Mouse (Mus musculus) lung, embryonic 14.5 days (tissue): ENCODE results near the gene Nfatc2ip. TPM values are rescaled to one million over a fixed set of nuclear protein-coding genes. Genes with fewer than 3 reads are reported as not detected.
A peak's percentile ranks its signal among the peaks of the same experiment; 100 is the strongest.

ENCODE experiments used
- ATAC-seq: fragments of 200-750 bp; cut with Nextera tagmentation; 2 replicates; pipeline ENCODE4 v1.8.0; 2017; ENCODE audit warnings: mild to moderate bottlenecking, moderate TSS enrichment, moderate library complexity; ENCODE audit not compliant: insufficient read depth
- DNase-seq: peaks from one replicate; pipeline ENCODE4 v3.0.0-alpha.2; 2015
- H3K27ac ChIP-seq: fragments of 300-500 bp; sonication (generic); 2 replicates; pipeline ENCODE4 v1.5.1; 2014; ENCODE audit warnings: low read depth, mild to moderate bottlenecking, moderate library complexity
- H3K27me3 ChIP-seq: fragments of 300-500 bp; sonication (generic); 2 replicates; pipeline ENCODE4 v1.6.1; 2014; ENCODE audit warnings: low read length, control low read depth; ENCODE audit not compliant: insufficient read depth
- H3K36me3 ChIP-seq: fragments of 300-500 bp; sonication (generic); 2 replicates; pipeline ENCODE4 v1.6.1; 2014; ENCODE audit warnings: control low read depth; ENCODE audit not compliant: insufficient read depth
- H3K4me1 ChIP-seq: fragments of 300-500 bp; sonication (generic); 2 replicates; pipeline ENCODE4 v1.6.1; 2014; ENCODE audit warnings: antibody characterized with exemption, control low read depth; ENCODE audit not compliant: insufficient read depth
- H3K4me2 ChIP-seq: fragments of 300-500 bp; sonication (generic); 2 replicates; pipeline ENCODE4 v1.6.1; 2014; ENCODE audit warnings: mild to moderate bottlenecking
- H3K4me3 ChIP-seq: fragments of 300-500 bp; sonication (generic); 2 replicates; pipeline ENCODE4 v1.5.1; 2014; ENCODE audit warnings: low read depth, low read length
- H3K9ac ChIP-seq: fragments of 300-500 bp; sonication (generic); 2 replicates; pipeline ENCODE4 v1.6.1; 2014
- H3K9me3 ChIP-seq: fragments of 300-500 bp; sonication (generic); 2 replicates; pipeline ENCODE4 v1.6.1; 2016; ENCODE audit warnings: low read depth, low read length, control low read depth
- CTCF ChIP-seq: IDR thresholded peaks from 2 replicates; pipeline ENCODE4 v1.5.1; 2016; ENCODE audit warnings: antibody characterized with exemption, low read depth
- WGBS: fragments of 180-500 bp; shearing (Covaris S2); extraction: QIAGEN DNeasy Blood & Tissue Kit; methylation state at CpG from one replicate; pipeline ENCODE4 v1.1.7; 2014; 5-methylcytosine and 5-hydroxymethylcytosine counted together
- microRNA-seq: library from miRNA; unstranded; fragments of <30 nt; microRNA quantifications from one replicate; pipeline ENCODE4, GENCODE M21; 2016; ENCODE audit warnings: borderline number of aligned reads
- polyA plus RNA-seq: library from polyadenylated mRNA; unstranded; fragments of >200 nt; fragmentation: Nextera tagmentation; extraction: Ambion mirVana; gene quantifications from 2 replicates; pipeline ENCODE4 v1.2.1, GENCODE M21; 2014

Gene Nfatc2ip
- polyA plus RNA-seq, 1 experiment from 2014 or later, result 4.3 TPM

- Histone ChIP-seq H3K4me1 (no peaks in the 10 kb centered on the region), H3K27ac (no peak overlapping the region), H3K9ac (no peak overlapping the region), H3K4me3 (no peak overlapping the region), H3K36me3 (no peaks in the 10 kb centered on the region), H3K4me2 (no peak overlapping the region), H3K9me3 (no peaks in the 10 kb centered on the region), H3K27me3 (no peaks in the 10 kb centered on the region)
- peak; percentile 38 for TF ChIP-seq CTCF
- 90% methylated on average over 1 of the region's 1 CpGs for WGBS
- DNase-seq, result no peak
- ATAC-seq, result no peak
Observed at GRCm38 (mm10) chr7:126335556-126335955, 61.0 kb downstream of the Nfatc2ip start.

Small RNAs within 50 kb of the gene (microRNA-seq; reads per million reads assigned to microRNA genes)
- gene Mir7058, result not detected

Other genes with a start within 250 kb of the Nfatc2ip start
- gene Xpo6, start 196.2 kb downstream of the Nfatc2ip start, polyA plus RNA-seq, result 61.9 and 67.5 TPM in 2 replicates
- 51.2 and 57.0 TPM in 2 replicates for gene Sbk1, start 124.1 kb downstream of the Nfatc2ip start, polyA plus RNA-seq
- gene Lat, start 27.2 kb downstream of the Nfatc2ip start, polyA plus RNA-seq, result 1.7 and 2.8 TPM in 2 replicates
- 41.7 and 46.0 TPM in 2 replicates for gene Spns1, start 19.3 kb downstream of the Nfatc2ip start, polyA plus RNA-seq
- gene Cd19, start 18.2 kb upstream of the Nfatc2ip start, polyA plus RNA-seq, result not detected in 2 replicates
- 33.8 and 34.5 TPM in 2 replicates for gene Rabep2, start 32.0 kb upstream of the Nfatc2ip start, polyA plus RNA-seq
- 0.32 TPM in 1 of 2 replicates, not detected in the other for gene Atp2a1, start 66.4 kb upstream of the Nfatc2ip start, polyA plus RNA-seq
- gene Sh2b1, start 78.7 kb upstream of the Nfatc2ip start, polyA plus RNA-seq, result 42.0 and 46.5 TPM in 2 replicates
- gene Tufm, start 90.6 kb upstream of the Nfatc2ip start, polyA plus RNA-seq, result 126 and 128 TPM in 2 replicates
- gene Atxn2l, start 106.7 kb upstream of the Nfatc2ip start, polyA plus RNA-seq, result 57.0 and 61.9 TPM in 2 replicates
- 169 and 183 TPM in 2 replicates for gene Eif3c, start 169.7 kb upstream of the Nfatc2ip start, polyA plus RNA-seq
- 0.32 and 0.54 TPM in 2 replicates for gene Apobr, start 188.2 kb upstream of the Nfatc2ip start, polyA plus RNA-seq
- gene Cln3, start 189.1 kb upstream of the Nfatc2ip start, polyA plus RNA-seq, result 24.1 and 27.3 TPM in 2 replicates
- not detected in 2 replicates for gene Il27, start 198.2 kb upstream of the Nfatc2ip start, polyA plus RNA-seq
- gene Nupr1, start 234.1 kb upstream of the Nfatc2ip start, polyA plus RNA-seq, result 9.7 and 10.7 TPM in 2 replicates